Mouse (Mus musculus) neutrophil, adult 5-6 weeks (primary cell): Measurements from ENCODE around the gene Tgfa. TPM values are rescaled to one million over a fixed set of nuclear protein-coding genes. Genes with fewer than 3 reads are reported as not detected.

Experiments used
- ATAC-seq: fragments of 151-379, 151-347 bp; 2 replicates; pipeline ENCODE4 v1.8.0; 2017; ENCODE audit warnings: mild to moderate bottlenecking, moderate TSS enrichment; ENCODE audit not compliant: insufficient number of reproducible peaks, poor library complexity, low FRiP score, severe bottlenecking; ENCODE audit errors: extremely low read depth
- total RNA-seq: library from RNA; stranded (forward); fragments of 200-1000 nt; gene quantifications from 2 replicates; pipeline ENCODE4 v1.2.3, GENCODE M21; 2017

Gene Tgfa
- total RNA-seq, 1 experiment from 2014 or later, result 1.3 TPM

- ATAC-seq, result no peak
Observed at GRCm38 (mm10) chr6:86182626-86183025, 12.4 kb upstream of the Tgfa start.

DNA sequence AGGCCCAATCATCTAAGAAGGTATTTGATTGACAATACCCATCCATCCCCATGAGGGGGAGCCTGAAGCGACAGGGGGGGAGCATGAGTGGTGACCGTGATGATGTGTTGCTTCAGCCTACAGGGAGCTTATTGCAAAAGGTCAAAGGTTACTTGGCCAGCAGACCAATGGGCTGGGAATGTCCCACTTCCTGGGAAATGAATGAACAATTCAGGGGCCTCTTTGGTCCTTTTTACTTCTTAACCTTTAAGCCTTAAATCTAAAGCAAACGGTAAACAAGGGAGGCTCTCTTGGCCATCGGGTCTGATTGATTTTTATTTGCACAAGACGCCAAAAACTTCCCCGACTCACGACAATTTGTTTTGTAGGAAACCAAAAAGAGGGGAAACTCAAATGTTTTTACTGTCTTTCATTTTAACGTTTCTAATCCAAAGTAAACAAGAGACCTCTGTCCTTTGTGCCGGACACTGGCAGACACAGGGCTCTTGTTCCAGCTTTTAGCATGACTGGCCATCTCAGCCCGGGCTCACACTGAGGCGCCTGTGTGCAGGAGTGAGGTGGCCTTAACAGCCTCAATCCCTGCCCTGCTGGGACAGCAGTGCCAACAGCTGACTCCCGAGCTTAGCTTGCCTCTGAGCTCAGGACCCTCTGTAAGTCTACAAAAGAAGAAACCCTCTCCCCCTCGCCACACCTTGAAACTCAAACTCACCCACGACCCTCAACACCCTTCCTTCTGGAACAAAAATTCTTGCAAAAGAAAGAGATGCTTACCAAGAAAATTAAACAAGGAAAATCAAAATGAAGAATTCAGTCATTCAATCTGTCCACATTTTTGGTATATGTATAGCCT, 8.7 kb upstream of the Tgfa start:
- no peak for ATAC-seq

DNA sequence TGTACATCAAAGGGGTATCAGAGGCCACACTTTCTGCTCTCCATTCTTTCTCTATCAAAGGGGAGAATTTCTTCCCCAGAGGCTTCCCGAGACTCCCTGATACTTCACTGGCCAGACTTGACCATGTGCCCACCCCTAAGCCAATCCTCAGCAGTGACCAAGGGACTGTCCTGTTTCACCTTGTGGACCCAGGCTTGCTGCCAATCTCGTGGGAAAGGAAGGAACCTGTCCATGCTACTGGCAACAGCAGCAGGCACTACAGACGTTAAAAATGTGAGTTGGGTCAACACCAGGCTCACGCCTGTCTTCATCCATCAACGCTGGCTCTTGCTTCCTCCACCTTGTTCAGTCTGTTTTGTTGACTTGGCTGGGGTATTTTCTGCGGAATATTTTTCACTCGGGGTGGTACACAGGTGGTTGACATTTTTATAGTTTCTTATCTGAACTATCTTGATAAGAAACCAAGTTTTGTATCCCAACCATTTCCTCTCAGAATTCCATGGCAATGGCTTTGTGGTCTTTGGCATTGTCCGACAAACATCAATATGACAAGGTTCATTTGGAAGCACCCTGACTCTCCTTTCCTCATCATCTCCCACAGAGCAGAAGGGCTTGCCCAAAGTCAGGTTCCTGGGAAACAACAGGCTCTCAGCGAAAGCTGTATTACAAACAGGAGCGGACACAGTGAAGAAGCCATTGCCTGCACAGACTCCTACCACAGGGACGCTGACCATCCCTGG, 6.1 kb upstream of the Tgfa start:
- ATAC-seq, result no peak

GRCm38 (mm10) chr6:86190622-86191021, 4.4 kb upstream of the Tgfa start:
- ATAC-seq, result no peak

GRCm38 (mm10) chr6:86192978-86193377, 2.0 kb upstream of the Tgfa start:
- no peak for ATAC-seq

- no peak for ATAC-seq
Observed at GRCm38 (mm10) chr6:86193879-86194278, 1.1 kb upstream of the Tgfa start.

- no peak for ATAC-seq
Observed at GRCm38 (mm10) chr6:86196034-86196433, 1.0 kb downstream of the Tgfa start.

DNA sequence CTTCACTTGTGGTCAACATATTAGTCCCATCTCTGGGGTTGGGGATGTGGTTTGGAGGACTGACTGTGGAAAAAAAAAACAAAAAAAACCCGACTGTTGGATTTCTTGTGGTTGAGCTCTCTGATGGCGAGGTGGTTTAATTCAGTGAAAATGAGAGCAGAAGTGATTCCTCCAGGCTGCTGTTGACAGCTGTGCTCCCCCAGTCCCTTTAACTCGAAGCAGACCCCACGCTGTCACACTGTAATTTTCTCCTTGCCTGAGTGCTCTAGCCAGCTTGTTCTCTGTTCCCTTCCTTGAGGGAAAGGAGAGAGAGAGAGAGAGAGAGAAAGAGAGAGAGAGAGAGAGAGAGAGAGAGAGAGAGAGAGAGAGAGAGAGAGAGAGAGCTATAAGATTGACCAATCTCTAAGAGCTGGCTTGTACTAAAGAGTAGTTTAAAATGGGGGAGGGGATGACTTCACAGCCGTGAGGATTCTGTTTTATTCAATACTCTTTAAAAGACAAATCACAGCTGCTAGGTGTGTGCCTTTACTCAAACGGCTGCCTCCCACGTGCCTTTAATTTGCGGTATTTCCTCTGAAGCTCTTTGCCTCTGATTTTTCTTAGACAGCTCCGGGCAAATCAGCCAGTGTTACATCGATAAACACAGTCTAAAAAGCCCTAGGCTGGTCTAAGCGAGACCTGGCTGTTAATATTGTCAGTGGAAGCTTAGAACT, 2.3 kb downstream of the Tgfa start:
- ATAC-seq, result no peak

GRCm38 (mm10) chr6:86200934-86201333, 5.9 kb downstream of the Tgfa start:
- no peak for ATAC-seq

DNA sequence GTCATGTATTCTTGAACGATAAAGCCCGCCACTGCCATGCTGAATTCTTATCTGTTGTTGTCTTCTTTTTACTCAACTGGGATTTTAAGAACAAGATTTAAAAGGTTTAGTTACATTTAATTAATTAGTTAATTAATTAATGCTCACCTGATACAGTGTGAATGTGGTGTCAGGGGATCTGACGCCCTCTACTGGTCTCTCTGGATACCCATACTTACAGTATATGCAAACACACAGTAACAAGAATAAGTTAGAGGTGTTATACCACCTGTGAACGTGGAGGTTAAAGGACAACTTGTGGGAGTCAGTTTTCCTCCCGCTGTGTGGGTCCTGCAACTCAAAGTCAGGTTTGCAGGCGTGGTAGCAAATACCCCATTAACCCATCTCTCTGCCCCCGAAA, 8.1 kb downstream of the Tgfa start:
- no peak for ATAC-seq

GRCm38 (mm10) chr6:86206014-86206413, 11.0 kb downstream of the Tgfa start:
- no peak for ATAC-seq

GRCm38 (mm10) chr6:86206985-86207384, 12.0 kb downstream of the Tgfa start:
- ATAC-seq, result no peak

GRCm38 (mm10) chr6:86209133-86210016, 14.4 kb downstream of the Tgfa start:
- ATAC-seq, result no peak

DNA sequence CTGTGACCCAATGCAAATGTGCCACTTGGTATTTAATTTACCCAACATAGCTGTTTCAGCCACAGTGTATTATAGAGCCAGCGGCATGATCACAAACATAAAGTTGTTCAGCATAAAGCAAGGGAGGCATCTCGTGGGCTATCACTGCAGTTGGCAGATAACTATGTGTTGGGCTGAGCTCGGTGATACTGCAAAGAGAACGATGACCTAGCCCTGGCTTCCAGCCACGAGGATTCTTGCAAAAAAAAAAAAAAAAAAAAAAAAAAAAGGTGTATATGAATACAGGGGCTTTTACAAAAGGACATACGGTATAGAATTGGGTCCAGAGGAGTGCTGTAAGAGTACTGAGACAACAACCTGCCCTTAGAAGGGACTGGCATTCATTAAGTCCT, 15.0 kb downstream of the Tgfa start:
- ATAC-seq, result no peak

GRCm38 (mm10) chr6:86210619-86211018, 15.6 kb downstream of the Tgfa start:
- ATAC-seq, result no peak

DNA sequence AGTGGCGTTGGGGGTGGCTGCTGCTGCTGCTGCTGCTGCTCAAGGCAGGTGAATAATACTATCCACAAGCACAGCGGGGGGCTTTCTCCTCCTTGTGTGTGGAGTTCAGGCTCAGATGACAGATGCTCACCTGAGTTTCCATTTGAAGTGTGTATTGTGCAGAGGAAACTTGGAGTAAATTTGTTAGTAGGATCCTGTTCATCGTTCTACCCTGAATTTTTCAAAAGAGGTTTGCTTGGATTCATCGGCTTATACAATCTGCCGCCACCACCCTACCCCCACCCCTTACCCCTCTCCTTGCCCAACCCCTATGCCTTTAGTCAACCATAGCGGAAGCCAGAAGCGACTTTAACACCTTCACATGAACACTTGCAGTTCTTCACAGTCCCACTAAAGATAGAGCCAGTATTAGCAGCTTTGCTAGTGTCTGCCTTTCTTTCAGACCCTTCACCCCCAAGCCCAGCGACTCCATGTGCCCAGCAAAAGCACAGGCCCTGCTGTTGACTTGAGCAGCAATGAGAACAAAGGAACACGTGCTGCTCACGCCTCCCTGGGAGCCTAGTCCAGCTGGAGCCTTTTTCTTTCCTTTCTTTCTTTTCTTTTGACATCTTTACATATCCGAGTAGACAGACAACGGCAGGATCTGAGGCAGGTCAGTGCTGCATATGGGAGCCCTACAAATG, 16.2 kb downstream of the Tgfa start:
- no peak for ATAC-seq

GRCm38 (mm10) chr6:86212871-86213640, 18.0 kb downstream of the Tgfa start:
- ATAC-seq, result no peak

DNA sequence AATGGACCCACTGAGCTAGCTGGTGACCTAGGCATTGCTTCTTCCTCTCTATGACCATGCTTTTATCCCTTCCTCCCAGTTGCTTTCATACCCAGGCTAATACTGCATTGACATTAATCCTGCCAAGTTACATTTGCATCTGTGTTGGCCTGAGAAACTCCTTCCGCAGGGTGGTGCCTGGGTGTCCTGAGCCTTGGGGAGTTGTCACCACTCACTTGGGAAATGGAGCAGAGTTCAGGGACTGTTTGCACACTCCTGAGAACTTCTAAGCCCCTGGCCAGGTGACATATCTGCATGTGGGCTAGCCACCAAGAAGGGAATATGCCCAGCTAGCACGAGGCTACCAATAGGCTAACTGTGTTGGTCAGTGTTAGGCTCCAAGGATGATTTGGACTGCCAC, 23.0 kb downstream of the Tgfa start:
- ATAC-seq, result no peak
